Mouse (Mus musculus): Measurements from ENCODE around the gene Marc1.

The Marc1 gene

GRCm38 (mm10) chr1:184817768-184818167, 6.7 kb upstream of the Marc1 start:
- DNase-seq (ENCODE audit: low spot score), result no peak

- DNase-seq (ENCODE audit: low spot score), result no peak
Measured at GRCm38 (mm10) chr1:184811716-184812250, 670 bp upstream of the Marc1 start.

- DNase-seq (ENCODE audit: low spot score), result no peak
Measured at GRCm38 (mm10) chr1:184809578-184810001, 1.5 kb downstream of the Marc1 start.

- DNase-seq (ENCODE audit: low spot score), result no peak
Measured at GRCm38 (mm10) chr1:184808418-184809012, 2.6 kb downstream of the Marc1 start.

- DNase-seq (ENCODE audit: low spot score), result no peak
Measured at GRCm38 (mm10) chr1:184807627-184808417, 3.3 kb downstream of the Marc1 start.

GRCm38 (mm10) chr1:184807123-184807522, 4.0 kb downstream of the Marc1 start:
- no peak for DNase-seq (ENCODE audit: low spot score)

GRCm38 (mm10) chr1:184805749-184806148, 5.4 kb downstream of the Marc1 start:
- no peak for DNase-seq (ENCODE audit: low spot score)

GRCm38 (mm10) chr1:184793163-184793876, 17.8 kb downstream of the Marc1 start:
- DNase-seq (ENCODE audit: low spot score), result no peak

GRCm38 (mm10) chr1:184791109-184791508, 20.0 kb downstream of the Marc1 start:
- peak; percentile 18 for DNase-seq (ENCODE audit: low spot score)

GRCm38 (mm10) chr1:184786376-184787151, 24.5 kb downstream of the Marc1 start:
- no peak for DNase-seq (ENCODE audit: low spot score)

- DNase-seq (ENCODE audit: low spot score), result no peak
Measured at GRCm38 (mm10) chr1:184783641-184784040, 27.5 kb downstream of the Marc1 start.

- DNase-seq (ENCODE audit: low spot score), result no peak
Measured at GRCm38 (mm10) chr1:184782161-184782513, 29.0 kb downstream of the Marc1 start.

- DNase-seq (ENCODE audit: low spot score), result no peak
Measured at GRCm38 (mm10) chr1:184781286-184782160, 29.6 kb downstream of the Marc1 start.

GRCm38 (mm10) chr1:184778157-184778556, 33.0 kb downstream of the Marc1 start:
- DNase-seq (ENCODE audit: low spot score), result no peak

GRCm38 (mm10) chr1:184777061-184777795, 33.9 kb downstream of the Marc1 start:
- no peak for DNase-seq (ENCODE audit: low spot score)

GRCm38 (mm10) chr1:184775289-184775688, 35.8 kb downstream of the Marc1 start:
- no peak for DNase-seq (ENCODE audit: low spot score)

- DNase-seq (ENCODE audit: low spot score), result no peak
Measured at GRCm38 (mm10) chr1:184771891-184772249, 39.2 kb downstream of the Marc1 start.

GRCm38 (mm10) chr1:184771202-184771890, 39.8 kb downstream of the Marc1 start:
- peak; percentile 35 for DNase-seq (ENCODE audit: low spot score)

GRCm38 (mm10) chr1:184763866-184764265, 47.2 kb downstream of the Marc1 start:
- no peak for DNase-seq (ENCODE audit: low spot score)

- DNase-seq (ENCODE audit: low spot score), result no peak
Measured at GRCm38 (mm10) chr1:184762941-184763340, 48.2 kb downstream of the Marc1 start.
